Mouse (Mus musculus): Measurements from ENCODE around the gene Scarf1.
"Not testable (repeated sequence)": the region's sequence is repeated elsewhere in the genome, so short reads cannot be mapped to it uniquely, and the experiment has no call there.

Gene Scarf1

GRCm38 (mm10) chr11:75537491-75538183, 24.3 kb downstream of the Scarf1 start:
- no peak for DNase-seq (ENCODE audit: low read depth, low spot score)

- DNase-seq (ENCODE audit: low read depth, low spot score), result no peak
Observed at GRCm38 (mm10) chr11:75538184-75538969, 25.0 kb downstream of the Scarf1 start.

GRCm38 (mm10) chr11:75538970-75539299, 25.6 kb downstream of the Scarf1 start:
- no peak for DNase-seq (ENCODE audit: low read depth, low spot score)

DNA sequence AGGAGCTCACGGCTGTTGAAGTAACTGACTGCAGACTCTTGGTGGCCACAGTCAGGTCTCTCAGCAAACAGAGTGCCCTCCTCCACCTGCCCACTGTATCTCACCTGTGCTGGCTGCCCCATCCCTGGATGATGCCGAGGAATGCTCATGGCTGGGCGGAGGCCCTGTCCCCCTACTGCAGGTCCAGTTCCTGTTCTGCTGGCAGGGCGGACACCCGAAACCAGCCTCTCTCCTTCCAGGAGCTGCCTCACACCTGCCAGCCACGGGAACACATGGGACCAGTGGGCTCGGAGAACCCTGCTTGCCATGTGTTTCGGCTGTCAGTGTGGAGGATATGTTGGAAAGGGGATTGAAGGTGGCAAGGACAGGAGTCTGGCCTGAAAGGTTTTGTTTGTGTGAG, 26.9 kb downstream of the Scarf1 start:
- no peak for DNase-seq (ENCODE audit: low read depth, low spot score)

- no peak for DNase-seq (ENCODE audit: low read depth, low spot score)
Observed at GRCm38 (mm10) chr11:75540710-75541581, 27.6 kb downstream of the Scarf1 start.

GRCm38 (mm10) chr11:75544713-75545112, 31.4 kb downstream of the Scarf1 start:
- DNase-seq (ENCODE audit: low read depth, low spot score), result no peak

GRCm38 (mm10) chr11:75546057-75546456, 32.7 kb downstream of the Scarf1 start:
- DNase-seq (ENCODE audit: low read depth, low spot score), result no peak

GRCm38 (mm10) chr11:75549658-75550111, 36.3 kb downstream of the Scarf1 start:
- no peak for DNase-seq (ENCODE audit: low read depth, low spot score)

DNA sequence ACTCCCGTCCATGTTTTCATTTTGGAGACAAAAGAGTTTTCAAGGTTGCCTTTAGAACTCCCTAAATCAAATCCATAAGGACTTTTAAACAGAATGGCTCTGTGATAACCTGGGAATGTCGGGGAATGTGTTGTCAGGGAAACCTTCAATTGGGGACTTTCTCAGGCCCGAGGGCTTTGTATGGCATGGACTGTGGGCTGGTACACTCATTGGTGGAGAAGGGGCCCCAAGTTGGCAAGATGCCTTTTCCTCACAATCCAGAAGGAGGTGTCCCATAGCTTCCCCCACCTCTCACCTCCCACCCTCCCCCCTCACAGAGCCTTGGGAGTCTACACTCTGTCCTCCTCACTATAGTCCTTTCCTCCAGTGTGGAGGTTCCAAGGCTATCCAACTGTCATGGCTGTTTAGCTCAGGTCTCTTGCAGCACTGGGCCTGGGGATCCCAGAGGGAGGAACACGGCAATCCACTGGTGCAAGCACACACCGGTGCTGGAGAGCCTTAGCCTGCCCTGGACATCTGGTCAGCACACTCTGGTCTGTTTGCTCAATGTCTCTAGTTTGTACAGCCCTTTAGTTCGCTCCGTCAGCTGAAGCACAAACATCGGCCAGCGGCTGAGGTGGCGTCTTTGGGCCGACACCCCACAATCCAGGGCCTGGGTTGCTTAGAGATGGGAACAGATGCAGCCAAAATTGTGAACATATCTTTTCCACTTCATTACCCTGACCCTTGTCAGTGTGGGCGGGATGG, 37.0 kb downstream of the Scarf1 start:
- DNase-seq (ENCODE audit: low read depth, low spot score), result no peak

GRCm38 (mm10) chr11:75551321-75551720, 38.0 kb downstream of the Scarf1 start:
- DNase-seq (ENCODE audit: low read depth, low spot score), result no peak

DNA sequence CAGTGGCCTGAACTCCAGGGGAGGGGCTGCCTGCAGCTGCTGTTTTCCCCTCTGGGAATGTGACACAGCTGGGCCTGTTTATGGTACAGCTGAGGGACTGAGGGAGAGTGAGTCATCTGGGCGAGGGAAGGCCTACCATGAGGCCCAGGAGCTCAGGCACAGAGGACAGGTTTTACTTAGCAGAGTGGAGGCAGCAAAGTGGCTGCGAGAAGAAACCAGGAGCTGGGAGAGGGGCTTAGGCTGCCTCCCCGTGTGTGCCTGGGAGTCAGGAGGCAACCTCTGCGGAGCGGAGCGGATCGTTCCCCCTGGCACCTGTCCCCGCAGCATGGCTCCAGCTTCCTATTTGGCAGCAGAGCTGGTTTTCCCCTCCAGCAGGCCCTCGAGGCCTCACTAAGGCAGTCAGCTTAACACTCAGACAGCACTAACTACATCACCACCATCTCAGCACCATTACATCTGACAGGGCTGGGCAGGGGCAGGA, 38.7 kb downstream of the Scarf1 start:
- DNase-seq (ENCODE audit: low read depth, low spot score), result no peak

DNA sequence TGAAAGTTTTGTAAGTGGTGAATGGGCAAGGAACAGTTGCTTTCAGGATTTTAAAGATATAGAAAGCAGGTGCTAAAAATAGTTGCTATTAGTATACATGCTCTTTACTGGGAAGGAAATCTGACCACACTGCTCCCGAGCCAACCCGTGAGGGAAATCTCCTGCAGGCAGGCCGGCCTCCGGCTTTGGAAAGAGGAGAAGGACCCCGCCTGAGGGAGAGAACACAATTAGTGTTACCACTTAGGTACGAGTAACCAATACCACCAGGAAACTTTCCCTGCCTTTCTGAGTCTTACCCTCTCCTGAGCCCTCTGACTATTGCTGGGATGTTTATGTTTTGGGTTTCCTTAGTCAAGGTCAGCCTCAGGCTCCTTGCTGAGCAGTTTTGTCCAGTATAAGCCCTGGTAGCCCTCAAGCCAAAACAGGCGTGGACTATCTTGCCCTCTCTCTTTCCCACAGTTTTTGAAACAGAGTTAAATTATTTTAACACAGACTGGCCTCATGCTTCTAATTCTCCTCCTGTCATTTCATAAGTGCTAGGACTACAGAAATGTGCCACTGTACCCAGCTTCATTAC, 39.7 kb downstream of the Scarf1 start:
- DNase-seq (ENCODE audit: low read depth, low spot score), result no peak

DNA sequence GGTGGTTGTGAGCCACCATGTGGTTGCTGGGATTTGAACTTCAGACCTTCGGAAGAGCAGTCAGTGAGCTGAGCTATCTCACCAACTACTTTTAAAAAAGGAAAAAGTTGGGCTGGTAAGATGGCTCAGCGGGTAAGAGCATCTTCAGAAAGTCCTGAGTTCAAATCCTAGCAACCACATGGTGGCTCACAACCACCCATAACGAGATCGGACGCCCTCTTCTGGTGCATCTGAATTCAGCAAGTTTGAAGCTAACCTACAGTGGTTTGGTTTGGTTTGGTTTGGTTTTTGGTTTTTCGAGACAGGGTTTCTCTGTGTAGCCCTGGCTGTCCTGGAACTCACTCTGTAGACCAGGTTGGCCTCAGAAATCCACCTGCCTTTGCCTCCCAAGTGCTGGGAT, 42.7 kb downstream of the Scarf1 start:
- not testable (repeated sequence) for DNase-seq (ENCODE audit: low read depth, low spot score)

GRCm38 (mm10) chr11:75557142-75557541, 43.8 kb downstream of the Scarf1 start:
- no peak for DNase-seq (ENCODE audit: low read depth, low spot score)

DNA sequence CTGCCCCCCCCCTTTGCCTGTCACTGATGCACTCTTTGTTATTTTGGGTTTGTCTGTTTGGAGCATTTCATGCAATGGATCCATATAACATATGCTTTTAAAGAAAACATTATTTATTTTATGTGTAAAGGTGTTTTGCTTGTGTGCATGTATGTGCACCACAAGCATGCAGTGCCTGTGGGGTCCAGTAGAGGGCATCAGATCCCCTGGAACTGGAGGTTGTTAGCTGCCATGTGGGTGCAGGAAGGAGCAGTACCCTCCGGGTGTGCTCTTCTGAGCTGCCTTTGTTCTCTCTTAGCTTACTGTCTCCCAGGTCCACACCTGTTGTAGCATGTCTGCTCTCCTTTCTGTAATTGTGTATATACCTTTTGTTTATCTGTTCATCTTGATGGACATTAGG, 44.8 kb downstream of the Scarf1 start:
- DNase-seq (ENCODE audit: low read depth, low spot score), result no peak

DNA sequence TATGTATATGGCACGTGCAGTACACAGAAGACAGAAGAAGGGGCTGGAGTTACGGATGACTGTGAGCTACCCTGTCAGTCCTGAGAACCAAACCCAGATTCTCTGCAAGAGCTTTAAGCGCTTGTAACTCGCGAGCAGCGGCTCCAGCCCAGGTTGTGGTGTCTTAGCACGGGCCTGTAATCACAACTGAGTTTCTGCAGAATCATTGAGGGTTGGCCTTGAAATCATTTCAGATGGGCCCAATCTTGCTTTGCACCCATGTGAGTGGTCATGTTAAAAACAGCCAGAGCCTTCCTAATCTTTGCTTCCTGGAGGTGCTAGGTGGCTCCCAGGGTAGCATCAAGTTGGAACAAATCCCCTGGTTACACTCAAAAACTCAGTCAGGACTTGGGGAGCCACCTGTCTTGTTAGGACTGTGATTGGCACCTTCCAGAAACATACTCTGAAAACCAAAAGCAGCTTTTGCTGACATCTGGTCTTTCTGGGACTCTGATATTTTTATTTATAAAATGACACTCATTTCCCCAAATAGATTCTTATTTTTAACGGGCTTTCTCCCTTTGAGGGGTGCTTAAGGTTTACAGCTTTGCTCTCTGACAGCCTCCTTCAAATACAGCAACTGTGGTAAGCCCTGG, 46.6 kb downstream of the Scarf1 start:
- no peak for DNase-seq (ENCODE audit: low read depth, low spot score)

DNA sequence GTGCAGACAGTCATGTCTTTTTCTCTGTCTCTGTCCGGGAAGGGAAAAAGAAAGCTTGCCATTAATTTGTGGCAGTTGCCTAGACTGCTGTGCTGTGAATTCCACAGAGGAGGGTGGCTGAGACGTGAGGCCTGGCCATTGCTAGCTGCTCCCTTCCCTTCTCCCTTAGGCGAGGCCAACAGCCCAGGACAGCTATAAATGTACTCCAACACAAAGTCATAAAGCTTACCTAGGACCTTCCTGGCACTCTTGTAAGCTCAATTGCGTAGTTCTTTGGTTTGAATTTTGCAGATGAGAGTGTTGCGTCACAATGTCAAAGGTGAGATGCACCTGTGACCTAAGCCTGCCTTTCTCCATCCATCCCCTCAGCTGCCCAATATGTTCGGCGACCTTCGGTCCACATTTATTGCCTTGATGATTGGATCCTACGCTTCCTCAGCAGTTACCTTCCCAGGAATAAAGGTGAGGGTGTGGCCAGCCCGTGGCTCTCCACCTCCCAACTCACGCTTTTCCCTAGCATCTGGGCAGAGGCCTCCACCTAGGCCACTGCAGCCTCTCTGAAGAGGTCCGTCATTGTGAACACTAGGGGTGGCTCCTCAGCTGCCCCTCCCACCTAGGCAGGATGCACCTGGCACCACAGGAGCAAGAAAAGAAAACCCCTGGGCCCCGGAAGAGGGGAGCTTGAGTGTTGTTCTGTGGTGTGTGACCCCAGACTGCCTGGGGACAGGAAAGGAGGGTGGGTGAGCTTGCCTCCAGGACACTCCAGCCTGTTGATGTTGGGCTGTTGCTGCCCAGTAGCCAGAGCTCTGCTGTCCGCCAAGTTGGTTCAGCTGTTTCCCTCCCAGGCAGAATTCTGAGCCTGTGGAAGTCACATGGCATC, 47.4 kb downstream of the Scarf1 start:
- DNase-seq (ENCODE audit: low read depth, low spot score), result no peak

GRCm38 (mm10) chr11:75561410-75561791, 48.1 kb downstream of the Scarf1 start:
- DNase-seq (ENCODE audit: low read depth, low spot score), result no peak

DNA sequence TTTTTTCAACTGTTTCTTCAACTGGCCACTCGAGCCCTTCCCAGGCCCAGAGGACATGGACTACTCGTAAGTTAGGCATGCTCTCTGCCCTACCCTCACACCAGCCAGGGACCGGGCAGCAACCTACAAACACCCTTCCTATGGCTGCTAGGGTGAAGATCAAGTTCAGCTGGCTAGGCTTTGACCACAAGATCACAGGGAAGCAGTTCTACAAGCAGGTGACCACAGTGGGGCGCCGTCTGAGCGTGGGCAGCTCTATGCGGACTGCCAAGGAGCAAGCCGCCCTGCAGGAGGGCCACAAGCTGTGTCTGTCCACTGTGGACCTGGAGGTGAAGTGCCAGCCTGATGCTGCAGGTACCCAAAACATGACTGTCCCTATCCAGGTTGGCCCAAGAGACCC, 49.5 kb downstream of the Scarf1 start:
- DNase-seq (ENCODE audit: low read depth, low spot score), result no peak
